Mouse (Mus musculus): ENCODE measurements around the gene Mlip. TPM values are rescaled to one million over a fixed set of nuclear protein-coding genes. Genes with fewer than 3 reads are reported as not detected.
A peak's percentile ranks its signal among the peaks of the same experiment; 100 is the strongest.

Mlip gene
- 109 and 113 TPM in 2 replicates for polyA plus RNA-seq (2014; fragmentation: Nextera tagmentation; extraction: Ambion mirVana)

GRCm38 (mm10) chr9:77352432-77353175 lies at the start of gene Mlip:
TSS of gene Mlip (minus strand) at chr9:77352969.
- Histone ChIP-seq H3K27ac (replicated peaks in 1 of 2; ENCODE audit: control insufficient read depth in 1 of 2, insufficient read depth in 1 of 2, low read depth in 2 of 2, low read length in 2 of 2) (peak within 1 kb of the TSS; percentile 6 to 15; a peak in 3 of 4 replicates), H3K4me1 (ENCODE audit: control insufficient read depth in 2 of 2, insufficient read depth in 2 of 2, low read length in 2 of 2) (peaks cover 4 to 6% of the 10 kb centered on the region in 2 experiments; a peak in 1 of 4 replicates), H3K36me3 (ENCODE audit: control insufficient read depth, insufficient read depth, low read length) (no peaks in the 10 kb centered on the region), H3K9ac (ENCODE audit: low read length) (peak within 1 kb of the TSS; percentile 45; the same call in 1 of the 2 replicates), H3K27me3 (ENCODE audit: control insufficient read depth, insufficient read depth, low read length) (no peaks in the 10 kb centered on the region), H3K4me2 (ENCODE audit: low read length) (peak within 1 kb of the TSS; percentile 55), H3K4me3 (ENCODE audit: control insufficient read depth in 1 of 2, insufficient read depth in 1 of 2, low read depth in 1 of 2, low read length in 2 of 2) (peak within 1 kb of the TSS in 1 of 2 experiments; percentile 22), H3K9me3 (ENCODE audit: control insufficient read depth, low read length) (no peaks in the 10 kb centered on the region)
- WGBS = 22% methylated on average over 14 of the region's 14 CpGs
- ATAC-seq (ENCODE audit: insufficient number of reproducible peaks, insufficient read depth, low FRiP score, low read depth) = peak; percentile 63; the same call in 1 of the 2 replicates

- Histone ChIP-seq H3K4me1 (ENCODE audit: control insufficient read depth in 2 of 2, insufficient read depth in 2 of 2, low read length in 2 of 2) (no peaks in the 10 kb centered on the region), H3K4me3 (ENCODE audit: control insufficient read depth in 1 of 2, insufficient read depth in 1 of 2, low read depth in 1 of 2, low read length in 2 of 2) (no peak overlapping the region), H3K4me2 (ENCODE audit: low read length) (no peak overlapping the region), H3K27ac (replicated peaks in 1 of 2; ENCODE audit: control insufficient read depth in 1 of 2, insufficient read depth in 1 of 2, low read depth in 2 of 2, low read length in 2 of 2) (no peak overlapping the region), H3K27me3 (ENCODE audit: control insufficient read depth, insufficient read depth, low read length) (no peaks in the 10 kb centered on the region), H3K36me3 (ENCODE audit: control insufficient read depth, insufficient read depth, low read length) (no peaks in the 10 kb centered on the region), H3K9me3 (ENCODE audit: control insufficient read depth, low read length) (no peaks in the 10 kb centered on the region), H3K9ac (ENCODE audit: low read length) (no peak overlapping the region)
- ATAC-seq (ENCODE audit: insufficient number of reproducible peaks, insufficient read depth, low FRiP score, low read depth) = no peak
- WGBS = 93% methylated on average over 5 of the region's 5 CpGs
These were observed 47.0 kb upstream of the Mlip start for GRCm38 (mm10) chr9:77399801-77400200.

DNA sequence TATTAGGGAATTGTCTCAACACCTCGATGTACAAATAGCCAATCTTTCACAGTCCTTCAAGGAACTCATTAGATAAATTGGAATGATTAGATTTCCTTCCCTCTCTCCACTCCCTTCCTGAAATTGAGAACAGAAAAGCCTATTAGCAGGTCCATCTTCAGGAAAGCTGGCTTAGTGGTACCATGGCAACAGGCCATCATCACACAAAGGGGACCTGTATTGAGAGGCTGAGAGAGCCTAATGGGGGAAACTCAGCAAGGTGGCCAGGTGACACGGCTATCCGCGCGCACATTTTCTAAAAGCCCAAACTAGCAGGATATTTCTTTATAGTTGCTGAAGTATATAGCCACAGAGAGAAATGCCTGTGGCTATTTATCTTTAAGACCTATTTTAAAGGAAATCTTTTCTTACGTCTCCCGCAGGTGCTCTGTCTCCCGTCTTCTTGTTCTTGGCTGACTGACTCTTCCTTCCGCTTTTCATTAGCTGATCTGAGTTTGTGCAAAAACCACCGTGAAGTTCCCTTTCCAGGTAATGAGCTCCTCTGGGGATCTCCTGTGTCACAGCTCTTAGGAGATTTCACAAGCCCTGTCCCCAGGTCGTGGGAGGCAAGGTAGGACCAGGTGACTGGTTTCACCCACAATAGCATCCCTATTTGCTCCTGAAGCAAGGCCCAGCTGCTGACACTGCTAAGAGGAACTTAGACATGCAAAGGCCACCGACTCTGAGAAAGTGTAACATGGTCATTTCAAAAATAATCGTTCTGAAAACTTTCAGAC lies 46.3 kb upstream of the Mlip start:
- Histone ChIP-seq H3K4me2 (ENCODE audit: low read length) (no peak overlapping the region), H3K4me3 (ENCODE audit: control insufficient read depth in 1 of 2, insufficient read depth in 1 of 2, low read depth in 1 of 2, low read length in 2 of 2) (no peak overlapping the region), H3K36me3 (ENCODE audit: control insufficient read depth, insufficient read depth, low read length) (no peaks in the 10 kb centered on the region), H3K9me3 (ENCODE audit: control insufficient read depth, low read length) (no peaks in the 10 kb centered on the region), H3K4me1 (ENCODE audit: control insufficient read depth in 2 of 2, insufficient read depth in 2 of 2, low read length in 2 of 2) (no peaks in the 10 kb centered on the region), H3K27me3 (ENCODE audit: control insufficient read depth, insufficient read depth, low read length) (no peaks in the 10 kb centered on the region), H3K27ac (replicated peaks in 1 of 2; ENCODE audit: control insufficient read depth in 1 of 2, insufficient read depth in 1 of 2, low read depth in 2 of 2, low read length in 2 of 2) (no peak overlapping the region), H3K9ac (ENCODE audit: low read length) (no peak overlapping the region)
- WGBS = 74% methylated on average over 13 of the region's 13 CpGs
- ATAC-seq (ENCODE audit: insufficient number of reproducible peaks, insufficient read depth, low FRiP score, low read depth) = no peak

DNA sequence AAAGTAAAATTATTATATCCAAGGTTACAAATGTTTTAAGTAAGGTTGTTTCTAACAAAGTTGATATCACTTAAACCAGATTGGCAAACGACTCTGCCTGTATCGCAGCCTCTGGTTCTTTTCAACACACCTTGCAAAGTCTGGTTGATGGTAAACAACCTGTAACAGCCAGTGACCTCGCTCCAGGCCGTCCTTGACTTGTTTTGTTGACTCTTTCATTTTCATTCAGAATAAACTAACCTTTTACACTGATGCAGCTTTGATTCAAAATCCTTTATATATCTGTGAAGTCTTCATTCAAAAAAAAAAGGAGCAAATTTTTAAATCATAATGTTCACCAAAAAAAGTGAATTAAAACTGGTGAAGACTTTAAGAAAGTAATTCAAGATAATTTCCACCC lies 44.3 kb upstream of the Mlip start:
- Histone ChIP-seq H3K4me1 (ENCODE audit: control insufficient read depth in 2 of 2, insufficient read depth in 2 of 2, low read length in 2 of 2) (no peaks in the 10 kb centered on the region), H3K4me2 (ENCODE audit: low read length) (no peak overlapping the region), H3K9me3 (ENCODE audit: control insufficient read depth, low read length) (no peaks in the 10 kb centered on the region), H3K27ac (replicated peaks in 1 of 2; ENCODE audit: control insufficient read depth in 1 of 2, insufficient read depth in 1 of 2, low read depth in 2 of 2, low read length in 2 of 2) (no peak overlapping the region), H3K27me3 (ENCODE audit: control insufficient read depth, insufficient read depth, low read length) (no peaks in the 10 kb centered on the region), H3K4me3 (ENCODE audit: control insufficient read depth in 1 of 2, insufficient read depth in 1 of 2, low read depth in 1 of 2, low read length in 2 of 2) (no peak overlapping the region), H3K9ac (ENCODE audit: low read length) (no peak overlapping the region), H3K36me3 (ENCODE audit: control insufficient read depth, insufficient read depth, low read length) (no peaks in the 10 kb centered on the region)
- WGBS = 59% methylated on average over 4 of the region's 4 CpGs
- ATAC-seq (ENCODE audit: insufficient number of reproducible peaks, insufficient read depth, low FRiP score, low read depth) = no peak

GRCm38 (mm10) chr9:77391248-77391647 lies 38.5 kb upstream of the Mlip start:
- Histone ChIP-seq H3K9ac (ENCODE audit: low read length) (no peak overlapping the region), H3K4me3 (ENCODE audit: control insufficient read depth in 1 of 2, insufficient read depth in 1 of 2, low read depth in 1 of 2, low read length in 2 of 2) (no peak overlapping the region), H3K9me3 (ENCODE audit: control insufficient read depth, low read length) (no peaks in the 10 kb centered on the region), H3K27ac (replicated peaks in 1 of 2; ENCODE audit: control insufficient read depth in 1 of 2, insufficient read depth in 1 of 2, low read depth in 2 of 2, low read length in 2 of 2) (no peak overlapping the region), H3K4me1 (ENCODE audit: control insufficient read depth in 2 of 2, insufficient read depth in 2 of 2, low read length in 2 of 2) (no peaks in the 10 kb centered on the region), H3K4me2 (ENCODE audit: low read length) (no peak overlapping the region), H3K27me3 (ENCODE audit: control insufficient read depth, insufficient read depth, low read length) (no peaks in the 10 kb centered on the region), H3K36me3 (ENCODE audit: control insufficient read depth, insufficient read depth, low read length) (no peaks in the 10 kb centered on the region)
- ATAC-seq (ENCODE audit: insufficient number of reproducible peaks, insufficient read depth, low FRiP score, low read depth) = no peak
- 89% methylated on average over 10 of the region's 10 CpGs for WGBS

DNA sequence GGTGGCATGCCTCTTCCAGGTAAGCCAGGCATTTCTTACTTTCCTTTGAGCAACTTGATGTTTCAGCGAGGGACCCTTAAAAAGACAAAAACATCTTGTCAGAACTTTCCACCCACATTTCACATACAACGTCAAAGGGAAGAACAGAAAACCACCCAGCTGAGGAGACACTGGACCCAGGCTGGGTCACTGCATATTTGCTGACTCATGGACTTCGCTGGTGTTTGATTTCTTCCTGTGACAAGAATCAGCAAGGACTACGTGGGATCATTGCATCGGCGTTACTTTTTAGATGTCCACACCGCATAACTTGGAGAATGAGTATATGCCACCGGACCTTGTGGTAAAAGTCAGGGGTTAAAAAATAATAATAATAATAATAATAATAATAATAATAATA lies 36.2 kb upstream of the Mlip start:
- Histone ChIP-seq H3K4me1 (ENCODE audit: control insufficient read depth in 2 of 2, insufficient read depth in 2 of 2, low read length in 2 of 2) (peaks cover 5 to 6% of the 10 kb centered on the region in 2 experiments; a peak in 2 of 4 replicates), H3K4me3 (ENCODE audit: control insufficient read depth in 1 of 2, insufficient read depth in 1 of 2, low read depth in 1 of 2, low read length in 2 of 2) (no peak overlapping the region), H3K27me3 (ENCODE audit: control insufficient read depth, insufficient read depth, low read length) (no peaks in the 10 kb centered on the region), H3K36me3 (ENCODE audit: control insufficient read depth, insufficient read depth, low read length) (no peaks in the 10 kb centered on the region), H3K4me2 (ENCODE audit: low read length) (no peak overlapping the region), H3K27ac (replicated peaks in 1 of 2; ENCODE audit: control insufficient read depth in 1 of 2, insufficient read depth in 1 of 2, low read depth in 2 of 2, low read length in 2 of 2) (no peak overlapping the region), H3K9ac (ENCODE audit: low read length) (no peak overlapping the region), H3K9me3 (ENCODE audit: control insufficient read depth, low read length) (no peaks in the 10 kb centered on the region)
- ATAC-seq (ENCODE audit: insufficient number of reproducible peaks, insufficient read depth, low FRiP score, low read depth) = no peak
- WGBS = 84% methylated on average over 8 of the region's 8 CpGs

GRCm38 (mm10) chr9:77386751-77387150 lies 34.0 kb upstream of the Mlip start:
- no peak overlapping the region for H3K9ac ChIP-seq (ENCODE audit: low read length)
- H3K27ac ChIP-seq (replicated peaks in 1 of 2; ENCODE audit: control insufficient read depth in 1 of 2, insufficient read depth in 1 of 2, low read depth in 2 of 2, low read length in 2 of 2) = no peak overlapping the region
- 22% methylated on average over 1 of the region's 1 CpGs for WGBS
- no peak overlapping the region for H3K4me3 ChIP-seq (ENCODE audit: control insufficient read depth in 1 of 2, insufficient read depth in 1 of 2, low read depth in 1 of 2, low read length in 2 of 2)
- no peaks in the 10 kb centered on the region for H3K9me3 ChIP-seq (ENCODE audit: control insufficient read depth, low read length)
- no peaks in the 10 kb centered on the region for H3K36me3 ChIP-seq (ENCODE audit: control insufficient read depth, insufficient read depth, low read length)
- no peak overlapping the region for H3K4me2 ChIP-seq (ENCODE audit: low read length)
- peaks cover 5 to 6% of the 10 kb centered on the region in 2 experiments; a peak in 2 of 4 replicates for H3K4me1 ChIP-seq (ENCODE audit: control insufficient read depth in 2 of 2, insufficient read depth in 2 of 2, low read length in 2 of 2)
- no peaks in the 10 kb centered on the region for H3K27me3 ChIP-seq (ENCODE audit: control insufficient read depth, insufficient read depth, low read length)
- no peak for ATAC-seq (ENCODE audit: insufficient number of reproducible peaks, insufficient read depth, low FRiP score, low read depth)

Measured in heart, embryonic 14.5 days (tissue).